Mouse (Mus musculus) lung, postnatal 0 days (tissue): Measurements from ENCODE around the gene Pdss2. TPM values are rescaled to one million over a fixed set of nuclear protein-coding genes. Genes with fewer than 3 reads are reported as not detected.
A peak's percentile ranks its signal among the peaks of the same experiment; 100 is the strongest.

Experiments
- ATAC-seq: fragments of 200-750 bp; cut with Nextera tagmentation; 2 replicates; pipeline ENCODE4 v1.8.0; 2017; ENCODE audit warnings: moderate library complexity
- DNase-seq: peaks from one replicate; pipeline ENCODE4 v3.0.0-alpha.2; 2016; ENCODE audit warnings: low spot score
- H3K27ac ChIP-seq: fragments of 300-500 bp; sonication (generic); 2 replicates; pipeline ENCODE4 v1.5.1; 2014; ENCODE audit warnings: antibody characterized with exemption, mild to moderate bottlenecking, low read length, mixed read lengths
- H3K27me3 ChIP-seq: fragments of 300-500 bp; sonication (generic); replicated peaks from 2 replicates; pipeline ENCODE4 v1.6.1; 2014; ENCODE audit warnings: low read length, mixed read lengths; ENCODE audit not compliant: insufficient read depth
- H3K36me3 ChIP-seq: fragments of 300-500 bp; sonication (generic); 2 replicates; pipeline ENCODE4 v1.6.1; 2014; ENCODE audit warnings: low read length, mixed read lengths; ENCODE audit not compliant: insufficient read depth
- H3K4me1 ChIP-seq: fragments of 300-500 bp; sonication (generic); 2 replicates; pipeline ENCODE4 v1.6.1; 2014; ENCODE audit warnings: antibody characterized with exemption, low read depth, low read length, mixed read lengths; ENCODE audit not compliant: insufficient read depth
- H3K4me2 ChIP-seq: fragments of 300-500 bp; sonication (generic); replicated peaks from 2 replicates; pipeline ENCODE4 v1.6.1; 2014; ENCODE audit warnings: low read depth, mild to moderate bottlenecking, low read length, moderate library complexity, mixed read lengths
- H3K4me3 ChIP-seq: fragments of 300-500 bp; sonication (generic); 2 replicates; pipeline ENCODE4 v1.5.1; 2014; ENCODE audit warnings: low read depth, low read length
- H3K9ac ChIP-seq: fragments of 300-500 bp; sonication (generic); replicated peaks from 2 replicates; pipeline ENCODE4 v1.6.1; 2014; ENCODE audit warnings: low read depth, mild to moderate bottlenecking
- H3K9me3 ChIP-seq: fragments of 300-500 bp; sonication (generic); 2 replicates; pipeline ENCODE4 v1.6.1; 2016; ENCODE audit warnings: low read length, mixed read lengths
- CTCF ChIP-seq: IDR thresholded peaks from 2 replicates; pipeline ENCODE4 v1.5.1; 2016; ENCODE audit warnings: antibody characterized with exemption, mild to moderate bottlenecking
- EP300 ChIP-seq: IDR thresholded peaks from 2 replicates; pipeline ENCODE4 v1.6.1; 2016; ENCODE audit warnings: antibody characterized with exemption, mild to moderate bottlenecking, control low read depth
- WGBS: fragments of 180-500 bp; shearing (Covaris S2); extraction: QIAGEN DNeasy Blood & Tissue Kit; methylation state at CpG from one replicate; pipeline ENCODE4 v1.1.7; 2014; 5-methylcytosine and 5-hydroxymethylcytosine counted together
- polyA plus RNA-seq: library from polyadenylated mRNA; unstranded; fragments of >200 nt; fragmentation: Nextera tagmentation; extraction: Ambion mirVana; gene quantifications from 2 replicates; pipeline ENCODE4 v1.2.1, GENCODE M21; 2015

The Pdss2 gene
- polyA plus RNA-seq, result 4.5 and 5.1 TPM in 2 replicates

DNA sequence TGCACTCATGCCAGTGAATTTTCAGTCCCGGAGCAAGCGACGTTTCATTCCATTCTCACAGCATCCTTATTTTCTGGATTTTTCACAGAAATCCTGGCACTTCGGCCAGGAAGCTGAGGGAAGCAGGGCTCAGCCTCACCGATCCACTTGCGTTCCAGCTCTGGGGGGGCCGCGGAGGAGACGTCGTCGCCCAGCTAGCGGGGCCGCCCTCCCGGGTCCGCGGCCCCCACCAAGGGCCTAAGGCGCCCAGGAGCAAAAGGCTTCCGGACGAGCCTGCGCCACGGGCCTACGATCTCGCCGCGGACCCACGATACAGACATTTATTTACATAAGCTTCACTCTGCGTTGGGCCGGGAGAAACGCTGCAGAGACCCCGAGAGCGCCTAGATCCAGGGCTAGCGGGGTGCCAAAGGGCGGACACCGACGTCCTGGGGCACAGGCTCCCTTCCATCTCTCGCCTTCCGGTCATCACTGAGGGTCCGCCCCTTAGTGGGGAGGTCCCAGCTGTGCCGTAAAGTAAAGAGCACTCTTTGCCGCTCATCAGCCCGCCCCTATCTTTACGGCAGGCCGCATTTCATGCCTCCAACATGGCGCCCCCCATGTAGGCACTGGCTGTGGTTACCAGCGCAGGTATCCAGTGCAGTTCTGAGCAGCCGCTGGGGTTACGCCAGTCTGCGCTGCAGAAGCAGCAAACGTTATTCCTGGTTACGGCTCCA lies at the start of gene Pdss2:
TSS of gene Pdss2 (plus strand) at position 577 of the 716 bp plus-strand sequence.
- Histone ChIP-seq H3K27ac (peak within 1 kb of the TSS; percentile 91), H3K36me3 (no peaks in the 10 kb centered on the region), H3K4me3 (peak within 1 kb of the TSS; percentile 61), H3K9me3 (no peaks in the 10 kb centered on the region), H3K4me1 (peaks cover 5% of the 10 kb centered on the region; the same call in 1 of the 2 replicates), H3K27me3 (no peaks in the 10 kb centered on the region), H3K4me2 (peak within 1 kb of the TSS; percentile 96), H3K9ac (peak within 1 kb of the TSS; percentile 91)
- under 1% methylated on average over 50 of the region's 50 CpGs for WGBS
- peak; percentile 98 for DNase-seq
- TF ChIP-seq EP300, result no peak
- peak; percentile 47; the same call in 1 of the 2 replicates for TF ChIP-seq CTCF
- ATAC-seq, result peak; percentile 99

DNA sequence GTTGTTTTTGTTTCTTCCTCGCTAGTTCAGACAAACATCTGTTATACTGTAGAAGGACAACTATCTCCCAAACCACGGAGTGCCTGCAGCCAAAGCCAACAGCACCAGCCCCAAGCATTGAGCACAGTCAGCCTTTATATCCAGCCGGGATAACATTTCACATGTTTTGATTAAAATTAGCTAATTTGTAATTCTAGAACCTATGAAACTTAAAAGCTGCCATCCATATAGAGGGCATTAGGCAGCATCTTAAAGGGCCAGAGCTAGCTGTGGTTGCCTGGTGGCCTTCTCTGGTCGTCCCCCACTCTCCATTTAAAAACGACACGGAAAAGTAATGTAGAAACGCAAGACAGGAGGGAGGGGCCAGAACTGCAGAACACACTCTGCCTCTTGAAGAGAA lies 49.2 kb upstream of the Pdss2 start:
- Histone ChIP-seq H3K36me3 (no peaks in the 10 kb centered on the region), H3K4me3 (no peak overlapping the region), H3K4me2 (no peak overlapping the region), H3K9ac (no peak overlapping the region), H3K4me1 (no peaks in the 10 kb centered on the region), H3K27me3 (peaks cover 46% of the 10 kb centered on the region), H3K9me3 (no peaks in the 10 kb centered on the region), H3K27ac (no peak overlapping the region)
- TF ChIP-seq CTCF (no peak), EP300 (no peak)
- WGBS, result 12% methylated on average over 7 of the region's 7 CpGs
- ATAC-seq (no peak), DNase-seq (no peak)

DNA sequence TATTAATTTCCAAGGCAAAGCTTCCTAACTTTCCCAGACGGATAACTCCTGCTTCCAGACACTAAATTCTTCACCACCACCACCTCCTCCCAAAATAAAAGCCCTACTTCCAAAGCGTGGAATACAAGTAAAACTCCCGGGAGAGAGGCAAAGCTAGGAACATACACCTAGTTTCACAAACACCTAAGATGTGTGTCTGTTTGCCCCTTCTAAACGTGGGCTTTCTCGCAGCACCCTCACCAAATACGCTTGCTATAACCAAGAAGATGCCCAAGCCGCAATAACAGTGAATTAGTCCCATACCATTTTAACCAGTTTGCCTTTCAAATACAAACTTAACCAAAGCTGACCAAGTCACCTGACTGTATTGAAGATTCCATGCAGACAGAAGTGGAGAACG lies 48.7 kb upstream of the Pdss2 start:
- Histone ChIP-seq H3K4me3 (peak overlapping the region; percentile 62; the same call in 1 of the 2 replicates), H3K27ac (no peak overlapping the region), H3K36me3 (no peaks in the 10 kb centered on the region), H3K4me1 (no peaks in the 10 kb centered on the region), H3K4me2 (peak overlapping the region; percentile 96), H3K27me3 (peaks cover 46% of the 10 kb centered on the region), H3K9ac (no peak overlapping the region), H3K9me3 (no peaks in the 10 kb centered on the region)
- no peak for TF ChIP-seq CTCF
- TF ChIP-seq EP300, result no peak
- 12% methylated on average over 8 of the region's 8 CpGs for WGBS
- no peak for DNase-seq
- ATAC-seq, result no peak

DNA sequence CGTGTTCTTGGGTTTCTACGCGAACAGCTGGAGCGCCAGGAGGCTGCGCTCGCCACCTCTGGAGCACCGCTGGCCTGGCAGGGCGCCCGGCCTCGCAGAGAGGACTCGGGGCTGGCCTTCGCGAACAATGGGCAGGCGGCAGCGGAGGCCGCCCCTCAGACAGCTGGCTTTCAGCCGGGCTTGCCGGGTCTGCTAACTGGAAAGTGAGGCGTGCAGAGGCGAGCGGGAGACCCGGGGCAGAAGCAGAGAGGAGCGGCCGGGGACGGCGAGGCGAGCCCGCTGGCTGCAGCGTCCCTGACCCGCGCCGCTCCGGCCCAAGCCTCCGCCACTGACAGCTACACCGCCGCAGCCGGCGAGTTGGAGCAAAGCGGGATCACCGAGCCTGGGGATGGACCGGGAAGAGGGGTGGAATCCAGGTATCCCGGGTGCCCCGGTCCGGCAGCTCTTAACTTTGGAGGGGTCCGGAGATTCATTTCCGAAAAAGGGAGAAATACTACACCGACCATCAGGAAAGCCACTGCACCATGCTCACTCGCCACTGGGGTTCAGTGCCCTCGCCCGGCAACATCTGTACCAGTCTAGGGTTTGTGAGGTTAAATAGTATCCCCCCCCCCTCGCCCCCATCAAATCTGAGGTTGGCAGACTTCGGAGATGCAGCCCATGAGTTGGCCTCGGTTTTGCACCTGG lies 48.0 kb upstream of the Pdss2 start:
- Histone ChIP-seq H3K4me3 (peak overlapping the region; percentile 62), H3K4me1 (no peaks in the 10 kb centered on the region), H3K4me2 (peak overlapping the region; percentile 96), H3K9ac (no peak overlapping the region), H3K27ac (no peak overlapping the region), H3K36me3 (no peaks in the 10 kb centered on the region), H3K27me3 (peaks cover 50% of the 10 kb centered on the region), H3K9me3 (no peaks in the 10 kb centered on the region)
- peak; percentile 56 for ATAC-seq
- DNase-seq, result peak; percentile 57
- 2% methylated on average over 50 of the region's 53 CpGs for WGBS
- TF ChIP-seq CTCF (0 out of 2 replicates have a peak, but pooled peaks have one; percentile 16), EP300 (no peak)

DNA sequence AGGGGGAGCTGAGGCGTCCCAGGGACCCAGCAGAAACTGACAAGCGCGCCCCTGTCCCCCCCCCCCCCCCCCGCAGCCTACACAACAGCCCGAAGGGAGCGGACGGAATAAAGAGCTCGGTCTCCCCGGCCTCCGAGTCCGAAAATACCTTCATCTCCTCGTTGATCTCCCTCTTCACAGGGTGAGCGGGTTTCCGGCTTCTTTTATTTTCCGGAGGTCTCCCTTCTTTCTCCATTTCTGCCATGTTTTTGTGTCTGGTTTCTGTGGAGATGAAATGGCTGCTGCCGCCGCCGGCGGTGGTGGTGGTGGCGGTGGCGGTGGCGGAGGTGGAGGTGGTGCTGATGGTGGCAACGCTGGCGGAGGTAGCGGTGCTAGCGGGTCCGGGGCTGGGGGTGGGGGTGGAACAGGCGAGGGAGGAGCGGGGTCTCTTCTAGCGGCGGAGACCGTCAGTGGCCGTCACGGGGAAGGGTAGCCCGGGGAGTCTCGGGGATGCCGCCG lies 47.4 kb upstream of the Pdss2 start:
- DNase-seq, result no peak
- Histone ChIP-seq H3K4me1 (no peaks in the 10 kb centered on the region), H3K9ac (no peak overlapping the region), H3K4me2 (peak overlapping the region; percentile 96), H3K27me3 (peaks cover 50% of the 10 kb centered on the region), H3K9me3 (no peaks in the 10 kb centered on the region), H3K27ac (no peak overlapping the region), H3K36me3 (no peaks in the 10 kb centered on the region), H3K4me3 (peak overlapping the region; percentile 62)
- TF ChIP-seq EP300 (no peak), CTCF (no peak)
- WGBS, result 3% methylated on average over 28 of the region's 38 CpGs
- peak; percentile 23; the same call in 1 of the 2 replicates for ATAC-seq

DNA sequence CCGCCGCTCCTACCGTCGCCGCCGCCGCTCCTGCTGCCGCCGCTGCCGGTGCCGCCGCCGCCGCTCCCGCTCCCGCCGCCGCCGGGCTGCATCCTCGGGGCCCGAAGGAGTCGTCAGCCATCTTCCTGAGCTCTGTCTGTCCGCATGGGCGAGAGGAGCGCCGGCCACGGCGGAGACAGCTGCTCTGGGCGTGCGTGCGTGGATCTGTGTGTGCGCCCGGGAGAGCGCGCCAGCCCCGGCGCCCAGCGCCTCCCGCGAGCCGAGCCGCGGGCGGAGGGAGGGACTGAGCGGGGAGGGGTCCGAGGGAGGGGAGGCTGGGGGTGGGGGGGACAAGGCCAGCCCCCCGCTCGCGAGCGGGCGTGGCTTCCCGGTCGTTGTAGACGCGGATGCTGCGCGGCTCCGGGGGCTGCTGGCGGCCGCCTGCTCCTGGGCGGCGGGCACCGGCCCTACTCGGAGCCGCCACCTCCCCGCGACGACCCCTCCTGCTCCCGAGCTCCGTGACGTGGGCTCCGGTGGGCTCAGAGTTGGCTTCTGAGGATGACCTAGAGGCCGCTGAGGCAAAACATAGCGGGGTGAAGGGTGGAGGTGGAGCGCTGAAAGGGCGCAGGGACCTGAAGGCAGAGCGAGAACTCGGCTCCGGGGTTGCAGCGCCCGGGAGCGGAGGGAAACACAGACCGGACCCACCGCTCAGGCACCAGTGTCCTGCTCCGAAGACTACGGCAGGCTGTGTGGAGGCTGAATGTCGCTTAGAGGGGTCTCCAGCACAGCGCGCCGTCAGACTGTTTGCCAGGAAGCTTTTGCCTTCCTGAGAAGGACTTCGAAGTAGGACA lies 46.7 kb upstream of the Pdss2 start, which contains the start of the genes Sobp and 9030612E09Rik:
TSS of gene Sobp (minus strand) at position 205 of the 830 bp plus-strand sequence.
TSS of gene 9030612E09Rik (plus strand) at position 379 of the 830 bp plus-strand sequence.
- Histone ChIP-seq H3K4me2 (peak within 1 kb of the TSS; percentile 96), H3K36me3 (no peaks in the 10 kb centered on the region), H3K4me1 (no peaks in the 10 kb centered on the region), H3K27ac (no peak within 1 kb of the TSS), H3K4me3 (peak within 1 kb of the TSS; percentile 62), H3K27me3 (peaks cover 50% of the 10 kb centered on the region), H3K9me3 (no peaks in the 10 kb centered on the region), H3K9ac (no peak within 1 kb of the TSS)
- ATAC-seq (peak; percentile 75), DNase-seq (peak; percentile 32)
- TF ChIP-seq CTCF (no peak), EP300 (no peak)
- WGBS, result 2% methylated on average over 53 of the region's 91 CpGs
